Mouse (Mus musculus) gastrocnemius, postnatal 4 days (tissue): Measurements from ENCODE around the gene Rassf2. TPM values are rescaled to one million over a fixed set of nuclear protein-coding genes. Genes with fewer than 3 reads are reported as not detected.

ENCODE experiments used
- DNase-seq, 2 experiments: peaks; one replicate each; pipeline ENCODE4 v3.0.0; 2021 to 2022; ENCODE audit warnings: low spot score in 2 of 2, mixed read lengths in 2 of 2
- total RNA-seq, 2 experiments: library from RNA; stranded (reverse); gene quantifications; 2 replicates each; pipeline ENCODE4 v1.2.3; 2021

Rassf2 gene
- total RNA-seq, 2 experiments from 2014 or later, result 31.6 to 32.5 TPM

- peak; percentile 65 to 76 for DNase-seq
Measured at GRCm38 (mm10) chr2:132006561-132007474, 23.2 kb downstream of the Rassf2 start.

GRCm38 (mm10) chr2:132005445-132005844 is 24.6 kb downstream of the Rassf2 start:
- DNase-seq, result no peak

- no peak for DNase-seq
Measured at GRCm38 (mm10) chr2:132004495-132005136, 25.4 kb downstream of the Rassf2 start.

GRCm38 (mm10) chr2:132003916-132004315 is 26.1 kb downstream of the Rassf2 start:
- DNase-seq, result no peak

- no peak for DNase-seq
Measured at GRCm38 (mm10) chr2:132001696-132002334, 28.2 kb downstream of the Rassf2 start.

- DNase-seq, result no peak
Measured at GRCm38 (mm10) chr2:131997356-131997755, 32.7 kb downstream of the Rassf2 start.

- no peak for DNase-seq
Measured at GRCm38 (mm10) chr2:131996369-131996768, 33.7 kb downstream of the Rassf2 start.

GRCm38 (mm10) chr2:131995742-131996141 is 34.3 kb downstream of the Rassf2 start:
- DNase-seq, result no peak

GRCm38 (mm10) chr2:131994971-131995370 is 35.1 kb downstream of the Rassf2 start:
- no peak for DNase-seq

GRCm38 (mm10) chr2:131993563-131994088 is 36.4 kb downstream of the Rassf2 start:
- no peak for DNase-seq

GRCm38 (mm10) chr2:131993151-131993550 is 36.9 kb downstream of the Rassf2 start:
- no peak for DNase-seq

- no peak for DNase-seq
Measured at GRCm38 (mm10) chr2:131992487-131992886, 37.6 kb downstream of the Rassf2 start.

- no peak for DNase-seq
Measured at GRCm38 (mm10) chr2:131988550-131988949, 41.5 kb downstream of the Rassf2 start.

- DNase-seq, result no peak
Measured at GRCm38 (mm10) chr2:131987950-131988349, 42.1 kb downstream of the Rassf2 start.

GRCm38 (mm10) chr2:131982546-131983196 is 47.4 kb downstream of the Rassf2 start:
- DNase-seq, result peak in 1 of 2 experiments; percentile 51

- DNase-seq, result peak in 1 of 2 experiments; percentile 31
Measured at GRCm38 (mm10) chr2:131980866-131981265, 49.2 kb downstream of the Rassf2 start.

GRCm38 (mm10) chr2:131976663-131977062 is 53.4 kb downstream of the Rassf2 start:
- no peak for DNase-seq

- no peak for DNase-seq
Measured at GRCm38 (mm10) chr2:131971098-131971497, 59.0 kb downstream of the Rassf2 start.

- DNase-seq, result no peak
Measured at GRCm38 (mm10) chr2:131970597-131970996, 59.5 kb downstream of the Rassf2 start.

- DNase-seq, result no peak
Measured at GRCm38 (mm10) chr2:131961671-131962070, 68.4 kb downstream of the Rassf2 start.

GRCm38 (mm10) chr2:131957731-131958222 is 72.3 kb downstream of the Rassf2 start:
- DNase-seq, result peak in 1 of 2 experiments; percentile 15
